Mouse (Mus musculus): ENCODE data around the gene Thumpd3.

DNA sequence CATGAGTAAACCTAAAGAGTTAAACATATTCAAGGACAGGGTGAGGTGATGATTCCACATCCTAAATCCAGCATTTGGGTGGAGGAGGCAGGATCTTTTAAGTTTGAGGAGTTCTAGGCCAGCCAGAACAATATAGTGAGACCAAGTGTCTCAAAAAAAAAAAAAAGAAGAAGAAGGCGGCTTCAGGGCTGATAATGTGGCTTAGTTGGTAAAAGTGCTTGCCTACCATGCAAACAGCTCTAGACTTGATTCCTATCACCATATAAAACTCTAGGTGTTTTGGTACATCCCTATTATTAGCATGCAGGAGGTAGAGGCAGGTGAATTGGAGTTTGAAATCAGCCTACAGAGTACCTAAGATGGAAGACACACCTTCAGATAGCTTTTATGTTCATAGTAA is 49.5 kb downstream of the Thumpd3 start:
- TF ChIP-seq CTCF (IDR thresholded peaks at IDR 0.05; ENCODE audit: extremely low read depth, insufficient read depth, insufficient read length, insufficient replicate concordance) (no peak), POLR2A (IDR thresholded peaks at IDR 0.05; ENCODE audit: low read depth, low read length) (no peak)
